Comparison of ENCODE assay signal across 11 mouse cellular contexts in genomic region chr14:73141800-73142199, GRCm38 (mm10). TPM values are rescaled to one million over a fixed set of nuclear protein-coding genes. Genes with fewer than 3 reads are reported as not detected.
A peak's percentile ranks its signal among the peaks of the same experiment; 100 is the strongest.
DNase-seq lines count a peak whose midpoint lies in the region; ATAC-seq lines count a peak whose summit lies in the region.
"Had no signal": no experiment of that assay in that cellular context is flagged by ENCODE, and none has a peak within 500 bp of the region (broad histone marks: within the 10 kb centered on the region; RNA-seq: fewer than 3 reads in every experiment).

No protein-coding gene starts in this region.

- H3K4me3 ChIP-seq in kidney, embryonic 16.5 days (ENCODE audit: low read length): no peak overlapping the region
- H3K4me3 ChIP-seq in hindbrain, embryonic 11.5 days (ENCODE audit: low read depth, low read length): no peak overlapping the region
- no peak overlapping the region for H3K4me3 ChIP-seq in midbrain, embryonic 12.5 days

- H3K9ac ChIP-seq in kidney, embryonic 16.5 days (replicated peaks; ENCODE audit: low read length): no peak overlapping the region
- H3K9ac ChIP-seq in hindbrain, embryonic 11.5 days (ENCODE audit: low read depth, low read length): no peak overlapping the region
- no peak overlapping the region for H3K9ac ChIP-seq in midbrain, embryonic 12.5 days (replicated peaks)

- H3K9me3 ChIP-seq in kidney, embryonic 16.5 days (ENCODE audit: low read length): peaks cover 5% of the 10 kb centered on the region; the same call in 1 of the 2 replicates
- no peaks in the 10 kb centered on the region for H3K9me3 ChIP-seq in hindbrain, embryonic 11.5 days (ENCODE audit: control insufficient read depth, low read length)
- H3K9me3 ChIP-seq in midbrain, embryonic 12.5 days: 0 out of 2 replicates have a peak, but pooled peaks cover 5% of the 10 kb centered on the region
- H3K9me3 ChIP-seq: embryonic facial prominence, embryonic 15.5 days had no signal

- ATAC-seq in kidney, embryonic 16.5 days (ENCODE audit: low FRiP score, low TSS enrichment): no peak
- no peak for ATAC-seq in hindbrain, embryonic 11.5 days (ENCODE audit: low FRiP score)
- no peak for ATAC-seq in midbrain, embryonic 12.5 days (ENCODE audit: low FRiP score, low read depth)

- H3K4me2 ChIP-seq in kidney, embryonic 16.5 days (replicated peaks; ENCODE audit: low read depth, low read length): peak overlapping the region; percentile 76; the same call in 1 of the 2 replicates
- no peak overlapping the region for H3K4me2 ChIP-seq in hindbrain, embryonic 11.5 days (replicated peaks; ENCODE audit: low read depth, low read length)
- H3K4me2 ChIP-seq in midbrain, embryonic 12.5 days (replicated peaks): peak overlapping the region; percentile 80; the same call in 1 of the 2 replicates

- DNase-seq in embryo, embryonic 10 days (ENCODE audit: low spot score): peak; percentile 24
- no peak for DNase-seq in embryo, embryonic 9.5 days (ENCODE audit: extremely low spot score)
- DNase-seq in kidney, postnatal 14 days: no peak
- no peak for DNase-seq in hindbrain, embryonic 11.5 days (ENCODE audit: low spot score)
- no peak for DNase-seq in cerebellum, adult 11 months
- no peak for DNase-seq in frontal cortex, adult 2 months (ENCODE audit: extremely low spot score in 1 of 2, low spot score in 1 of 2)
- DNase-seq: gastrocnemius, postnatal 10 days; lung, postnatal 14 days had no signal

- no peaks in the 10 kb centered on the region for H3K27me3 ChIP-seq in kidney, embryonic 16.5 days (ENCODE audit: insufficient read depth, low read length)
- no peaks in the 10 kb centered on the region for H3K27me3 ChIP-seq in hindbrain, embryonic 11.5 days (ENCODE audit: control insufficient read depth, insufficient read depth, low read length)
- H3K27me3 ChIP-seq in midbrain, embryonic 12.5 days: no peaks in the 10 kb centered on the region
- H3K27me3 ChIP-seq: embryonic facial prominence, embryonic 15.5 days had no signal

- WGBS in kidney, embryonic 16.5 days: 85% methylated on average over 3 of the region's 3 CpGs
- 56% methylated on average over 3 of the region's 3 CpGs for WGBS in hindbrain, embryonic 11.5 days
- WGBS in midbrain, embryonic 12.5 days: 34% methylated on average over 3 of the region's 3 CpGs

- H3K4me1 ChIP-seq in kidney, embryonic 16.5 days (ENCODE audit: insufficient read depth, low read length): peaks cover 25% of the 10 kb centered on the region
- peaks cover 2% of the 10 kb centered on the region; the same call in 1 of the 2 replicates for H3K4me1 ChIP-seq in hindbrain, embryonic 11.5 days (replicated peaks; ENCODE audit: control insufficient read depth, insufficient read depth, low read length)
- peaks cover 25% of the 10 kb centered on the region for H3K4me1 ChIP-seq in midbrain, embryonic 12.5 days

- H3K36me3 ChIP-seq in kidney, embryonic 16.5 days (ENCODE audit: insufficient read depth, low read length): peaks cover 7% of the 10 kb centered on the region; the same call in 1 of the 2 replicates
- H3K36me3 ChIP-seq in hindbrain, embryonic 11.5 days (ENCODE audit: control insufficient read depth, insufficient read depth, low read length): no peaks in the 10 kb centered on the region
- H3K36me3 ChIP-seq in midbrain, embryonic 12.5 days: peaks cover 7% of the 10 kb centered on the region

- peak overlapping the region; percentile 99 for H3K27ac ChIP-seq in kidney, embryonic 16.5 days (ENCODE audit: low read length)
- H3K27ac ChIP-seq in hindbrain, embryonic 11.5 days (ENCODE audit: low read depth, low read length): peak overlapping the region; percentile 100
- H3K27ac ChIP-seq in midbrain, embryonic 12.5 days (replicated peaks): peak overlapping the region; percentile 100; the same call in 1 of the 2 replicates

RNA-seq across cellular contexts. Expression of gene Rcbtb2, which starts 19.0 kb away (rescaled TPM):
- polyA plus RNA-seq in kidney, embryonic 16.5 days (2015; fragmentation: Nextera tagmentation; extraction: Ambion mirVana): 123 and 127 TPM in 2 replicates
- polyA plus RNA-seq in hindbrain, embryonic 11.5 days (2014; fragmentation: Nextera tagmentation; extraction: Ambion mirVana): 145 and 157 TPM in 2 replicates
- polyA plus RNA-seq in midbrain, embryonic 12.5 days (2016; fragmentation: Nextera tagmentation; extraction: Ambion mirVana): 129 and 140 TPM in 2 replicates
- 26.6 and 28.1 TPM in 2 replicates for polyA plus RNA-seq in frontal cortex, adult 2 months (2012; rRNA removed)
